Mouse (Mus musculus) intestine, embryonic 14.5 days (tissue): ENCODE measurements at regions not wholly inside any gene's neighbourhood (a gene's known extent, or its start where the extent isn't known, plus 50 kb on each side); places are given as distances from the start of the nearest gene placed in this dataset.

Source experiments
- ATAC-seq: fragments of 200-750 bp; cut with Nextera tagmentation; replicated peaks from 2 replicates; pipeline ENCODE4 v1.8.0; 2017; ENCODE audit warnings: low read depth, moderate number of reproducible peaks, moderate TSS enrichment, moderate library complexity; ENCODE audit not compliant: low FRiP score, low TSS enrichment
- DNase-seq: peaks from one replicate; pipeline ENCODE4 v3.0.0-alpha.2; 2018; ENCODE audit warnings: low spot score
- H3K27ac ChIP-seq: fragments of 300-500 bp; sonication (generic); 2 replicates; pipeline ENCODE4 v1.5.1; 2014; ENCODE audit warnings: low read depth, mild to moderate bottlenecking, control low read depth
- H3K27me3 ChIP-seq: fragments of 300-500 bp; sonication (generic); replicated peaks from 2 replicates; pipeline ENCODE4 v1.6.1; 2014; ENCODE audit warnings: low read length, control low read depth; ENCODE audit not compliant: control insufficient read depth, insufficient read depth
- H3K36me3 ChIP-seq: fragments of 300-500 bp; sonication (generic); 2 replicates; pipeline ENCODE4 v1.6.1; 2014; ENCODE audit warnings: low read length, control low read depth; ENCODE audit not compliant: control insufficient read depth, insufficient read depth
- H3K4me1 ChIP-seq: fragments of 300-500 bp; sonication (generic); replicated peaks from 2 replicates; pipeline ENCODE4 v1.6.1; 2014; ENCODE audit warnings: low read length, control low read depth, mixed read lengths; ENCODE audit not compliant: control insufficient read depth, insufficient read depth
- H3K4me2 ChIP-seq: fragments of 300-500 bp; sonication (generic); 2 replicates; pipeline ENCODE4 v1.6.1; 2014; ENCODE audit warnings: low read length
- H3K4me3 ChIP-seq: fragments of 300-500 bp; sonication (generic); 2 replicates; pipeline ENCODE4 v1.5.1; 2014; ENCODE audit warnings: low read depth, low read length, control low read depth, mixed read lengths
- H3K9ac ChIP-seq: fragments of 300-500 bp; sonication (generic); 2 replicates; pipeline ENCODE4 v1.6.1; 2014; ENCODE audit warnings: mild to moderate bottlenecking, low read length
- H3K9me3 ChIP-seq: fragments of 300-500 bp; sonication (generic); 2 replicates; pipeline ENCODE4 v1.6.1; 2016; ENCODE audit warnings: low read length, control low read depth; ENCODE audit not compliant: control insufficient read depth
- WGBS: fragments of 180-500 bp; shearing (Covaris S2); extraction: QIAGEN DNeasy Blood & Tissue Kit; methylation state at CpG from one replicate; pipeline ENCODE4 v1.1.7; 2014; 5-methylcytosine and 5-hydroxymethylcytosine counted together

- no peak for DNase-seq
- 31% methylated on average over 6 of the region's 6 CpGs for WGBS
- no peak overlapping the region for H3K4me2 ChIP-seq
- H3K9ac ChIP-seq, result no peak overlapping the region
- no peaks in the 10 kb centered on the region for H3K9me3 ChIP-seq
- no peak overlapping the region for H3K4me3 ChIP-seq
- ATAC-seq, result no peak
- H3K27me3 ChIP-seq, result no peaks in the 10 kb centered on the region
- H3K36me3 ChIP-seq, result no peaks in the 10 kb centered on the region
- H3K4me1 ChIP-seq, result peaks cover 3% of the 10 kb centered on the region; the same call in 1 of the 2 replicates
- no peak overlapping the region for H3K27ac ChIP-seq
Observed at GRCm38 (mm10) chr9:101602799-101603198, 258.8 kb upstream of the 9630041A04Rik start.

GRCm38 (mm10) chr9:101596898-101597297, 264.7 kb upstream of the 9630041A04Rik start:
- Histone ChIP-seq H3K4me3 (no peak overlapping the region), H3K27me3 (no peaks in the 10 kb centered on the region), H3K36me3 (no peaks in the 10 kb centered on the region), H3K4me2 (no peak overlapping the region), H3K9ac (no peak overlapping the region), H3K27ac (no peak overlapping the region), H3K4me1 (no peaks in the 10 kb centered on the region), H3K9me3 (no peaks in the 10 kb centered on the region)
- DNase-seq, result no peak
- no peak for ATAC-seq
- WGBS, result 84% methylated on average over 3 of the region's 3 CpGs

- DNase-seq (no peak), ATAC-seq (no peak)
- no peaks in the 10 kb centered on the region for H3K4me1 ChIP-seq
- H3K27ac ChIP-seq, result no peak overlapping the region
- WGBS, result 87% methylated on average over 14 of the region's 14 CpGs
- H3K27me3 ChIP-seq, result no peaks in the 10 kb centered on the region
- no peak overlapping the region for H3K4me3 ChIP-seq
- H3K36me3 ChIP-seq, result no peaks in the 10 kb centered on the region
- no peaks in the 10 kb centered on the region for H3K9me3 ChIP-seq
- no peak overlapping the region for H3K9ac ChIP-seq
- H3K4me2 ChIP-seq, result no peak overlapping the region
Observed at GRCm38 (mm10) chr9:101595101-101595650, 266.5 kb upstream of the 9630041A04Rik start.

- Histone ChIP-seq H3K4me3 (no peak overlapping the region), H3K27me3 (no peaks in the 10 kb centered on the region), H3K36me3 (no peaks in the 10 kb centered on the region), H3K4me1 (no peaks in the 10 kb centered on the region), H3K27ac (no peak overlapping the region), H3K9me3 (no peaks in the 10 kb centered on the region), H3K4me2 (no peak overlapping the region), H3K9ac (no peak overlapping the region)
- ATAC-seq (no peak), DNase-seq (no peak)
- WGBS, result 85% methylated on average over 8 of the region's 8 CpGs
Observed at GRCm38 (mm10) chr9:101592621-101593020, 269.0 kb upstream of the 9630041A04Rik start.

GRCm38 (mm10) chr9:101591681-101592080, 270.0 kb upstream of the 9630041A04Rik start:
- no peak overlapping the region for H3K9ac ChIP-seq
- 44% methylated on average over 8 of the region's 8 CpGs for WGBS
- no peak overlapping the region for H3K4me3 ChIP-seq
- H3K9me3 ChIP-seq, result no peaks in the 10 kb centered on the region
- H3K27ac ChIP-seq, result no peak overlapping the region
- H3K4me1 ChIP-seq, result no peaks in the 10 kb centered on the region
- H3K27me3 ChIP-seq, result no peaks in the 10 kb centered on the region
- H3K36me3 ChIP-seq, result no peaks in the 10 kb centered on the region
- DNase-seq (peak; percentile 46), ATAC-seq (no peak)
- H3K4me2 ChIP-seq, result no peak overlapping the region

GRCm38 (mm10) chr9:101590310-101590709, 271.3 kb upstream of the 9630041A04Rik start:
- DNase-seq, result peak; percentile 36
- H3K27me3 ChIP-seq, result no peaks in the 10 kb centered on the region
- H3K4me2 ChIP-seq, result no peak overlapping the region
- WGBS, result 72% methylated on average over 3 of the region's 3 CpGs
- ATAC-seq, result no peak
- no peaks in the 10 kb centered on the region for H3K4me1 ChIP-seq
- no peak overlapping the region for H3K9ac ChIP-seq
- H3K9me3 ChIP-seq, result 0 out of 2 replicates have a peak, but pooled peaks cover 3% of the 10 kb centered on the region
- no peak overlapping the region for H3K4me3 ChIP-seq
- H3K27ac ChIP-seq, result no peak overlapping the region
- no peaks in the 10 kb centered on the region for H3K36me3 ChIP-seq

GRCm38 (mm10) chr9:101581064-101581463, 280.6 kb upstream of the 9630041A04Rik start:
- DNase-seq (peak; percentile 45), ATAC-seq (no peak)
- Histone ChIP-seq H3K4me2 (no peak overlapping the region), H3K36me3 (no peaks in the 10 kb centered on the region), H3K9me3 (peaks cover 8% of the 10 kb centered on the region; the same call in 1 of the 2 replicates), H3K27me3 (no peaks in the 10 kb centered on the region), H3K4me3 (no peak overlapping the region), H3K4me1 (no peaks in the 10 kb centered on the region), H3K27ac (no peak overlapping the region), H3K9ac (no peak overlapping the region)
- 88% methylated on average over 4 of the region's 4 CpGs for WGBS

GRCm38 (mm10) chr9:101570714-101571113, 290.9 kb upstream of the 9630041A04Rik start:
- no peaks in the 10 kb centered on the region for H3K9me3 ChIP-seq
- ATAC-seq, result no peak
- no peak overlapping the region for H3K4me2 ChIP-seq
- no peak overlapping the region for H3K9ac ChIP-seq
- no peaks in the 10 kb centered on the region for H3K4me1 ChIP-seq
- H3K4me3 ChIP-seq, result no peak overlapping the region
- H3K36me3 ChIP-seq, result no peaks in the 10 kb centered on the region
- no peaks in the 10 kb centered on the region for H3K27me3 ChIP-seq
- WGBS, result 34% methylated on average over 4 of the region's 4 CpGs
- DNase-seq, result no peak
- H3K27ac ChIP-seq, result no peak overlapping the region

GRCm38 (mm10) chr9:101563196-101563595, 298.4 kb upstream of the 9630041A04Rik start:
- Histone ChIP-seq H3K4me2 (no peak overlapping the region), H3K4me1 (no peaks in the 10 kb centered on the region), H3K4me3 (no peak overlapping the region), H3K27ac (no peak overlapping the region), H3K9me3 (no peaks in the 10 kb centered on the region), H3K9ac (no peak overlapping the region), H3K36me3 (no peaks in the 10 kb centered on the region), H3K27me3 (no peaks in the 10 kb centered on the region)
- ATAC-seq, result no peak
- no peak for DNase-seq
- whole genome bisulfite sequencing, result 75% methylated on average over 9 of the region's 9 CpGs
